Mouse (Mus musculus) ovary, postnatal 36 days (tissue): ENCODE results near the gene Mtch1.
"Not testable (repeated sequence)": the region's sequence is repeated elsewhere in the genome, so short reads cannot be mapped to it uniquely, and the experiment has no call there.

ENCODE experiments used
- DNase-seq: peaks from one replicate; pipeline ENCODE4 v3.0.0; 2022; ENCODE audit warnings: low spot score, mixed read lengths

Mtch1 gene

DNA sequence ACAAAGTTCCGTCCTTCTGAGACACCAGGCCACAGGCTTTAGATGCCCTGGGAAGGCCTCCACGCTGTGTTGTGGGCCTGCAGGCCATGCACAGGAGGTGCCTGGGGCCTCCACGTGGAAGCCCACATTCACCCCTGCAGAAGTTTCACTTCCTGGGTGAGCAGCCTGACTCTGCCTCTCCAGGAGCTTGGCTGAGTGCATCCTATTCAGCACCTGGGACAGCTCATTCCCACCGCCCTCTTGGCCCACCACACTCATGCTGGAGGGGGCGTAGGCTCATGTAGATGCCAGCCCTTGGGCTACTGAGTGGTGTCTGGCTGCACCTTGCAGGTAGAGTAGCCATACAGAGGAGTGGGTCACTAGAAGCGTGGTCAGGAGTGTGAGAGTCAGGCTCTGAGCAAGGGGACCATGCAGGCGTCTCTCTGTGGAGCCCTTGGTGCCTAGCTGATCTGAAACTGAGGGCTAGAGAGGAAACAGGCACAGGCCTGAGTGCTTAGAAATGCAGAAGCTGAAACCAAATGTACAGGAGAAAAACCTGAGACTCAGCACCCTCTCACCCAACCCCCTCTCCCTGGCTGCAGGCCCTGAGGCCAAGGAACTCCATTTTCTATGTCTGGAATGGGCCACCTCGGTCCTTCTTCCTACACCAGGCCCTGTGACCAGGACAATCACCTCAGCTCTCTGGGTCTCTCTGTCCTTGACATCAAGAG lies 14.4 kb upstream of the Mtch1 start:
- no peak for DNase-seq

DNA sequence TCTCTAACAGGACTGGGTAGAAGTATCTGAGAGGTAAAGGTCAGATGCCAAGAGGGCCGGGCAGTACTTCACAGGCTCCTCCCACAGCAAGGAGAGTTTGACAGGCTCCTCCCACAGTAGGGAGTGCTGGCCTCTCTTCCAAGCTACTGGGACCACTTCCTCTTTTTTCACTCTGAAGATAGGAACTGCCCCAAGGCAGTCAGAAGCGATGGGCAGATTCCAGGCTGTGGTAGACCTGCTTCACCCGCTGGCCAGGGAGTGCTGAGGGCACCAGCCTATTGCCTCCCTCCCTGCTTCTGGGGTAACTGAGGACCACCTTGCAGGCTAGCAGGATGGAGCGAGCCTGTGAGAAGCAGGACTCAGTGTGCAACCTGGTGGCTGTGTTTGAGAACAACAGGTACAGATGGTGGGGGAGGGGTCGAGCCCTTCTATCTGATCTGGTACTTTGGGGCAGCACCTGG lies 13.1 kb upstream of the Mtch1 start, which contains the start of gene Fgd2:
Gene Fgd2 (plus strand): TSS at position 154 of the 461 bp plus-strand sequence.
- DNase-seq, result no peak

DNA sequence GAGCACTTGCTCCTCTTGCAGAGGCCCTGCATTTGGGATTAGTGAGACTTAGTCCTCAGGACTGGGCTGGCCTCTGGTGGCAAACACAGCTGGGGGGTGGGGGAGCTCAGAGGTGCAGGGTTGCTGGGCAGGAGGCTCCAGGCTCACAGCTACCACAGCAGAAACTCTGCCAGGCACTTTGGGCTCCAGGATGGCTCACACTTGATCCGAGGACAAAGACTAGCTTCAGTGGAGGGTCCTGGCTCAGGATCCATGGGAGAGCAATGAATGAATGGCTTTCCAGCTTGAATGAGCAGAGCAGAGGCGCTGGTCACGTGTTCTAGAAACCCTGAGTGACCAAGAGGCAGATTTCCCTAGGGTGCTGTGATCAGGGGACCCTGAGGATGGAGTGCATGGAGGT lies 11.2 kb upstream of the Mtch1 start:
- no peak for DNase-seq

GRCm38 (mm10) chr17:29356882-29357281 lies 9.1 kb upstream of the Mtch1 start:
- DNase-seq, result no peak

- peak; percentile 68 for DNase-seq
Observed at GRCm38 (mm10) chr17:29356479-29356856, 8.7 kb upstream of the Mtch1 start.

DNA sequence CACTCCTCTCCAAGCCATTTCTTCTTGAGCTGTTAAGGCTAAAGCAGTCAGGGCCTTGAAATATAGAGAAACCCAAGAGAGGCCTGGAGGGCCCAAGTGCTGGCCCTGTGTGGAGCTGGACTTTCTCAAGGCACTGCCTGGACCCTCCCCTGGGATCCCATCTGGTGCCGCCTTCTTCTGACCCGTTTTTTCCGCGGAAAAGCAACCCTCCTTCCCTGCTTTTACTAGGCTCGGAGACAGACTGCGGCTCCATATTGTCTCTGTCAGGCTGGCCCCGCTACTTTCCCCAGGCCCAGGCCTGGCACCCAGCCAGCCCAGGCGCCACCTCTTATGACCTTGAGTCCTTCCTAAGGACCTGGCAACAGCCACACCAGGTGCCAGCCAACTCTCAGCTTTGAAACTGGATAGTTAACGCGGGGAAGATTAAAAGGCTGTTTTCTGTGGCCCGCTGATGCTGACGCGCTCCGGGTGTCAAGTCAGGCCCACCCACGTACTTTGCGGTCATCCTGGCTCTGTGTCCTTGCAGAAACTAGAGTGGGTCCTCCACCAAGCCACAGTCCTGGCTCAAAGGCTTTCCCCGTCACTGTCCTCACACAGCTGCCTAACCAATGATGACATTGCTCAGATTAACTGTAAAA lies 8.2 kb upstream of the Mtch1 start:
- DNase-seq, result peak; percentile 77

GRCm38 (mm10) chr17:29355461-29355840 lies 7.7 kb upstream of the Mtch1 start:
- no peak for DNase-seq

DNA sequence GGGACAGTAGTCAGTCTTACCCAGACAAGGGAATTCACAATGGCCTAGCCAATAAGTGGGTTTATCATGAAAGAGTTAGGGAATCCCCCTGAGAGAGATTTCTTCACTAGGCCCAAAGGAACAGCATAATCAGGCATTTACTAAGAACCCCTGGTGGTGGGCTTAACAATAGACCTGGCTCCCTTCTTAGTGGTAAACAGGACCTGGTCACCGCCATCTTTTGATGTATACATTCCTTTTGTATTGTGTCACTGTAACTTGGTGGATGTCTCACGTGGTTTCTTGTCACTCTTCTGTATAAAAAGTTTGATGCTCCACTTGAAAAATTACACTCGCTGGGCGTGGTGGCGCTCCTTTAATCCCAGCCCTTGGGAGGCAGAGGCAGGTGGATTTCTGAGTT lies 3.3 kb upstream of the Mtch1 start:
- not testable (repeated sequence) for DNase-seq

- no peak for DNase-seq
Observed at GRCm38 (mm10) chr17:29348996-29349395, 1.3 kb upstream of the Mtch1 start.

DNA sequence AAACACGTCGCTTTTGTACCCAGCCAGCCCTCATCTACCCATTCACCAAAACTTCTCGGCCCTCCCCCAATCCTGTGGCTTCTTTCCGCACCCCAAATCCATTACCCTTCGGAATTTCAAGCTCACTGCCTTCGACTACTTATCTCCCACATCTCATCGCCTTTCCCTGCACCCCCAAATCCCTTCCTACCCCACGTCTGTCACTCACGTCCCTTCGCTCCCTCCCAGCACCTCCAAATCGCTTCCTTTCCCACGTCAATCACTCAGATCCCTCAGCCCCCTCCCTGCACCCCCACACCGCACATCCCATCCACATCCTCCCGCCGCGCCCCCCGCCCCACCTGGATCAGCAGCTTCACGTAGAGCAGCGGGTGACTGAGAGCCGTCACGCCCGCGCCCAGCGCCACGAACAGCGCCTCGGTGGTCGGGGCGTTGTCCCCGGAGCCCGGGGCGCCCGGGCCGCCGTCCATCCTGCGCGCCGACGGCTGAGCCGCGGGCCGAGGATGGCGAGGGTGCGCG lies 549 bp downstream of the Mtch1 start:
- no peak for DNase-seq

DNA sequence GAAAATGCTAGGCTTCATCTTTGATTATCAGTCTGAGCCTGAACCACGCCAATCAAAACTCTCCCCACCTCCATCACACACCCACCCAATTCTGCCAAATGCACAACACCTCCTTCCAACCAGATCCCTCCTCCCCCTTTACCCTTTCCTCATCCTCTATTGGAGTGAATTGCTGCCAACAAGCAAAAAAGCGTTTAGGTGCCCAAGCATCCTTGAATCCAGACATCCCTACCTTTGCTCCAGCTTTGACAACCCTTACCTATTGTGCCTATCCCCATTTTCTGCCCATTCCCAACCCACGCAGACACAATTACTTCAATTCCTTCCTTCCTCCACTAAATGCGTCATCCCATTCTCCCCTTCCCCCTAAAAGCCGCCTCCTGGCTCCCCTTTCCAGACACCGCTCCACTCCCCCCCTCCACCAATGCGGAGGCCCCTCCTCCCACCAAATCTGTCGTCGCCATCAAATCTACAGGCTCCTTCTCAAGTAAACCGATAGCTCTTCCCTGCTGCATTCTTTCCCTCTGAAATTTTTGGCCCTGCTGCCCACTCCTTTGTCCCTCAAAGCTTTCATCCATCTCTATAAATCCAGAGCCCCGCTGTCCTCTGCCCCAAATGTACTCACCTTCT lies 1.1 kb downstream of the Mtch1 start:
- DNase-seq, result no peak

DNA sequence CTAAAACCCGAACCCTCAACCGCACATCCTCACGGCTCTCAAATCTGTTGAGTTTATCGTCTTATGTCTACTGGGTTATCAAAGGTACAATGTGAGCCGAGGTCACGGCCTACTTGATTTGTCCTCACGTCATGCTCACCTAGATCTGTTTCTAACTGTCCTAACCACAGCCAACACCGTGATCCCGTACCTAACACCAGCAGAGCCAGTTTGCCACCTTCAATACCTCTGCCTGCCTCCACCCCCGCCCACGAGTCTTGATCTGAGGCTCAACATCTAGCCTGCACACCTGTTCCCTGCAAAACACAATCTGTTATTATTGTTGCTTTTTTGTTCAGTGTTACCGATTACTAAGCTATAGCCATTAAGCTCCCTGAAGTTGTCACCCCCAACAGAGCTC lies 2.5 kb downstream of the Mtch1 start:
- DNase-seq, result no peak

DNA sequence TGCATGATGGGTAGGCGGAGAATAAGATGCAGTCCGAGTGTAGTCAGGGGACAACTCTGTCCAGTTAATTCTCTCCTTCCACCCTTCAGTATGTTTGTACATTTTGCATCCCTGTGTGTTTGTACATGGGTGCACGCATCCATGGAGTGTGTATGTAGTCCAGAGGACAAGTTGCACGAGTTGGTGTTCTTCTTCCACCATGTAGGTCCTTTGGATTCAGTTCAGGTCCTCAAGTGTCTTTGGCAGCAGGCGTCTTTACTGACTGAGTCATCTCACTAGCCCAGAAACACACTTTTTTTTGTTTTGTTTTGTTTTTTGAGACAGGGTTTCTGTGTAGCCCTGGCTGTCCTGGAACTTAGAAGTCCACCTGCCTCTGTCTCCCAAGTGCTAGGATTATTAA lies 4.5 kb downstream of the Mtch1 start:
- DNase-seq, result no peak

GRCm38 (mm10) chr17:29342010-29342910 lies 5.5 kb downstream of the Mtch1 start:
- peak; percentile 64 for DNase-seq

- no peak for DNase-seq
Observed at GRCm38 (mm10) chr17:29341591-29342003, 6.1 kb downstream of the Mtch1 start.

DNA sequence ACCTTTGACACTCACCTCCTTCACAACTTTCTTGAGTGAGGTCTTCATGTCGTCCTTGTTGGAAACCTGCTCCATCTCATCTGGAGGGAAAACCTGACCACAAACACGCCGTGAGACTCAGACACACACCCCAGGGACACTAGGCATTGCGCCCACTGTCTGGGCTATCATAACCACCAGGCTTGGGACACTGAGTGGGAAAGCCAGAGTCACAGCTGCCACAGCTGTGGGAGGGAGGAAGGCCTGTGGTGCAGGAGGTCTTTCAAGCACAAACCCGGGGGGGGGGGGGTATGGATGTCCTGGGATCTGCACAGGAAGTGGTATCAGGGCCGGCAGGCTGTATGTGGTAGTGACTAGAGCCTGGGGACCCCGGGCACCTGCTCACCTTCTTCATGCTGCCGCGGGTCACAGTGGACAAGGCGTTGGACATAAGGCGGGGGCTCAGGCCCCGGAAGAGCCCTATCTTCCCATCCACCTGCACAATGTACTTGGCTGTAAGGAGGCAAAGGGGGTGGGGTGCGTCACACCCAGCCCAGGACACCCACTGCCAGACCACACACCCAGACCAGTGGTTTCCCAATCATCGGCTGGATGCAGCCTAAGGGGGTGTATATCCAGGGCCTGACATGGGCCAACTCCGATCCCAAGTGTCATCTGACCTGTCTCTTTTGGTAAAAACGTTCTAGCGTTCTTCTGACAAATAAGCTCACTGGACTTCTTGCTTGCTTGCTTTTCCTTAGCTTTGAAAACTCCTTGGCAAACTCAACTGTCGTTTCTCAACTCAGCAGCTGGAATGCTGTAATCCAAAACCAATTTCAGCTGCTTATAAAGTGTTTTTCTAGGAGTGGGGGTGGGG lies 7.1 kb downstream of the Mtch1 start:
- DNase-seq, result no peak

DNA sequence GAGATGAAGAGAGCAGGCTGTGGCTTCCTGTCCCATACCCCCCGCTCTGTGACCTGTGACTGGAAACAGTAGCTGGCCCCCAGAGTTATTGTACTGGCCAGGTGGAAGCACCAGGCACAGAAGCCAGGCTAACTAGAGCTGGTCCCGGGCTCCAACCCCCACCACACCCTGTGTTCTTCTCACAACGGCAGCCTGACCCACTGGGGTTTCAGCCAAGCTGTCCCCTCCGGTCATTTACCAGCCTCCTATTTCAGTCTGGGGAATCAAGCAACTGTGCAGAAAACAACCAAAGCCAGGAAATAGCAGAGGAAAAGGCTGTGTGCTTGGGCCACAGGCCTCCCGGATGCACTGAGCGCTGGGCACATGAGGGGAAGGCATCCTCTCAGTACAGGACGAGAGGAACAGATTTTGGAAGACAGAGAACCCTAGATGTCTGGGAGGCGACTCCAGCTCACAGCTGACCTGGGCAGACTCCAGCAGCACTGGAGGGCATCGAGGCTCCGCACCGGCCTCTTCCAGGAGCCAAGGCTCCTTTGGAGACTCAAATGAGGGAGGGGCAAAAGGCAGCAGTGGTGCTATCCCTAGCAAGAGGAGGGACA lies 8.5 kb downstream of the Mtch1 start:
- DNase-seq, result no peak

- DNase-seq, result no peak
Observed at GRCm38 (mm10) chr17:29337979-29338823, 9.5 kb downstream of the Mtch1 start.

DNA sequence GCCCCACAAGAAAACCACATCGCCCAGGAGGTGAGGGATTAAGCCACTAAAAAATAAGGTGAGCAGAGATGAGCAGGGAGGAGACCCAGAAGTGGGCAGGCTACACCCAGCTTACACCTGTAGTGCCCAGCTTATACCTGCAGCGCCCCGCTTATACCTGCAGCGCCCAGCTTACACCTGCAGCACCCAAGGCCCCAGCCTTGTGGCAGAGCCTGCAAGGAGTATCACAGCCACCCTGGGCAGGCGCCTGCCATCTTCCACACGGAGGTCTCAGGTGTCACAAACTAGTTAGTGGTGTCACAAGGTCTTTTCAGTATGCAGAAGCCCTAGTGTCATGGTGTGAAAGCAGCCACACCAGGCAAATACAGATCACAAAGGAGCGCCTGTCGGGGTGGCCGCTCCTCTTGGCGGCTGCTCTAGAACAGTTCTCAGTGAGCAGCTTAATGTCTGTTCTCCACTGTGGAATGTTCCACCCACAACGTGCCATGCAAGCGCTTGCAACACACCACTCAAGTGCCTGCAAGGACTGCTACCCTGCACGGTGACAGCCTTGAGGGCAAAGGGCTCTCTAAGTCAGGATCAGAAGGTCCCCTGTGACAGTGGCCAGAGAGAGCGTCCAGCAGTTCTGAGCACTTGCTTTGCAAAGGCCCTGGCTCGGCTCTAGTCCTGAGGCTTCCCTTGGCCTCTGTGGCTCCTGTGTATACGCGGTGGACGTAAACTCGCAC lies 11.3 kb downstream of the Mtch1 start:
- no peak for DNase-seq
